ENCODE assay signal across 19 mouse cellular contexts in the genomic region with DNA sequence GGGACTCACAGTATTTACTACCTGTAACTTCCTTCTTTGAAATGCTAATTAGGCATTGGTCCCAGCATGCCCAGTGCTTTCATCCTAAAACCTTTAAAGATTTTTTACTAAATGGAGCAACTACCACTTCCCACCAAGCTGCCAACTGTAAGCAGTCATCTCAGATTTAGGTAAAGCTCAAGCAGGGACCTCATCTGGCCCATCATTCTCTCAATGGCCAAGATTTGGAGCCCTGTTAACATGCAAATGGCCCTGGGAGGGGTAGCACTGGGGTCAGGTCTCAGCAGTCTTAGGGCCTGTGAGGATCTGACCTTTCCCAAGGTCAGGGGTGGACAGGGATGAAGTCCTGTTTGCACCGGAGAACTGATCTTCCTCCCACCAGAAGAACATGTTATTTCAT.
"Had no signal": no experiment of that assay in that cellular context is flagged by ENCODE, and none has a peak within 500 bp of the region (broad histone marks: within the 10 kb centered on the region; RNA-seq: fewer than 3 reads in every experiment).

No protein-coding gene starts in this region.

- H3K36me3 ChIP-seq: lung, embryonic 15.5 days; midbrain, embryonic 13.5 days; midbrain, embryonic 15.5 days; neural tube, embryonic 12.5 days had no signal

- H3K27me3 ChIP-seq: lung, embryonic 15.5 days; midbrain, embryonic 13.5 days; midbrain, embryonic 15.5 days; neural tube, embryonic 12.5 days had no signal

- H3K27ac ChIP-seq: lung, embryonic 15.5 days; macrophage; midbrain, embryonic 13.5 days; midbrain, embryonic 15.5 days; neural tube, embryonic 12.5 days had no signal

- ATAC-seq: lung, postnatal 0 days; midbrain, embryonic 13.5 days; midbrain, embryonic 15.5 days had no signal

- H3K4me3 ChIP-seq: lung, embryonic 15.5 days; megakaryocyte, embryonic 14.5 days; midbrain, embryonic 13.5 days; midbrain, embryonic 15.5 days; neural tube, embryonic 12.5 days had no signal

- H3K4me1 ChIP-seq: lung, embryonic 15.5 days; megakaryocyte, embryonic 14.5 days; midbrain, embryonic 13.5 days; midbrain, embryonic 15.5 days; neural tube, embryonic 12.5 days had no signal

- H3K9ac ChIP-seq: lung, embryonic 15.5 days; midbrain, embryonic 13.5 days; midbrain, embryonic 15.5 days; neural tube, embryonic 12.5 days had no signal

- DNase-seq: lung, adult 2 months; lung, postnatal 14 days; lung, postnatal 36 days; retina, postnatal 1 day; right cerebral cortex, adult 18-20 months; right cerebral cortex, postnatal 25 days; right cerebral cortex, postnatal 4 days; spleen, adult 18-20 months; thymus, adult 18-20 months; thymus, postnatal 14 days; thymus, postnatal 36 days had no signal

- H3K4me2 ChIP-seq: lung, embryonic 15.5 days; midbrain, embryonic 11.5 days; midbrain, embryonic 13.5 days; midbrain, embryonic 15.5 days; neural tube, embryonic 12.5 days had no signal

- H3K9me3 ChIP-seq: lung, embryonic 15.5 days; megakaryocyte, embryonic 14.5 days; midbrain, embryonic 13.5 days; midbrain, embryonic 15.5 days; neural tube, embryonic 12.5 days had no signal
